Mouse (Mus musculus) heart, embryonic 10.5 days (tissue): Measurements from ENCODE around the gene Rapgef4. TPM values are rescaled to one million over a fixed set of nuclear protein-coding genes. Genes with fewer than 3 reads are reported as not detected.
"Not testable (repeated sequence)": the region's sequence is repeated elsewhere in the genome, so short reads cannot be mapped to it uniquely, and the experiment has no call there.

Experiments
- DNase-seq: peaks from one replicate; pipeline ENCODE4 v3.0.0-alpha.2; 2017; ENCODE audit warnings: low spot score
- H3K27ac ChIP-seq: fragments of 300-500 bp; sonication (generic); 2 replicates; pipeline ENCODE4 v1.5.1; 2016; ENCODE audit warnings: mild to moderate bottlenecking
- H3K27me3 ChIP-seq: fragments of 300-500 bp; sonication (generic); 2 replicates; pipeline ENCODE4 v1.6.1; 2016; ENCODE audit warnings: mild to moderate bottlenecking; ENCODE audit not compliant: poor library complexity, insufficient read depth, severe bottlenecking
- H3K36me3 ChIP-seq: fragments of 300-500 bp; sonication (generic); 2 replicates; pipeline ENCODE4 v1.6.1; 2016; ENCODE audit warnings: mild to moderate bottlenecking, moderate library complexity
- H3K4me1 ChIP-seq: fragments of 300-500 bp; sonication (generic); 2 replicates; pipeline ENCODE4 v1.6.1; 2016; ENCODE audit warnings: mild to moderate bottlenecking
- H3K4me3 ChIP-seq: fragments of 300-500 bp; sonication (generic); 2 replicates; pipeline ENCODE4 v1.5.1; 2016; ENCODE audit warnings: mild to moderate bottlenecking, moderate library complexity
- H3K9me3 ChIP-seq: fragments of 300-500 bp; sonication (generic); 2 replicates; pipeline ENCODE4 v1.6.1; 2016; ENCODE audit warnings: mild to moderate bottlenecking, moderate library complexity
- WGBS: fragments of 180-500 bp; shearing (Covaris S2); methylation state at CpG from one replicate; pipeline ENCODE4 v1.1.7; 2016; 5-methylcytosine and 5-hydroxymethylcytosine counted together
- polyA plus RNA-seq: library from polyadenylated mRNA; unstranded; fragments of >200 nt; fragmentation: Nextera tagmentation; extraction: Ambion mirVana; gene quantifications from 2 replicates; pipeline ENCODE4 v1.2.1, GENCODE M21; 2016

The Rapgef4 gene
- polyA plus RNA-seq, 1 experiment from 2014 or later = 3.1 TPM

DNA sequence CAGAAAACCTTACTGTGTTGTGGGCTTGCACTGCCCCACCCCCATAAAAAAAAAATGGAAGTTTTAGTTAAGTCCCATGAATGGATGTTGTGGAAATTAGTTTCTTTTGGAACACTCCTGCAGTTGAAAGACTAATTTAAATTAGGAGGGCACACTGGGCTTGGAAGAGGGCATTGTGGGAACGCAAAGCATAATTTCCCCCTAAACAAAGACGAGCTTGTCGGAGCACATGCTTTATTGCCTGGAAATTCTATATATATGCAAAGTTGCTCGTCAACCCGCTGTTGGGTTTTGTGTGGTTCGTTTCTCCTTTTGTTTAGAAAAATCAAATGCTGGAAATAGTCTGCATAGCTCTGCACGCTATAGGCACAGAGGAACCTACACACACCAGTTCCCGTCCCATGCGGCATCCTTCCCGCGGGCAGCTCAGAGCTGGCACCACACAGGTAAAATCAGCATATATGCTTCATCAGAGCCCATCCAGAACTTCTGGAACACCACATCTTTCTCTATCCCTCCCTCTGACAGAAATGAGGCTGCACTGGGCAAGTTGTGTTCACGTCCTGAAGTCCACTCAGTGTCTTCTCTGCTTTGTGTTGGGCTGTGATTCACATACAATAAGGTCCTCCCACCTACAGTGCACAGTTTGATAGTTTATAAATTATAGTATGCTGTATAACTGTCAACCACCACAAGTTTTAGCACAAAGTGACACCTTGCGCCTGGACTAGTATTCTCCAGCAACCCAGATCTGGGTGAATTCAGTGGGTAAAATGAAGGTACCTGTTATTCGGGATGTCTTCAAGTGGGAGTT lies 141.6 kb downstream of the Rapgef4 start:
- no peak overlapping the region for H3K4me3 ChIP-seq
- WGBS = 95% methylated on average over 14 of the region's 14 CpGs
- peaks cover 15% of the 10 kb centered on the region for H3K4me1 ChIP-seq
- no peak overlapping the region for H3K27ac ChIP-seq
- H3K27me3 ChIP-seq = no peaks in the 10 kb centered on the region
- DNase-seq = no peak
- H3K9me3 ChIP-seq = no peaks in the 10 kb centered on the region
- H3K36me3 ChIP-seq = no peaks in the 10 kb centered on the region

DNA sequence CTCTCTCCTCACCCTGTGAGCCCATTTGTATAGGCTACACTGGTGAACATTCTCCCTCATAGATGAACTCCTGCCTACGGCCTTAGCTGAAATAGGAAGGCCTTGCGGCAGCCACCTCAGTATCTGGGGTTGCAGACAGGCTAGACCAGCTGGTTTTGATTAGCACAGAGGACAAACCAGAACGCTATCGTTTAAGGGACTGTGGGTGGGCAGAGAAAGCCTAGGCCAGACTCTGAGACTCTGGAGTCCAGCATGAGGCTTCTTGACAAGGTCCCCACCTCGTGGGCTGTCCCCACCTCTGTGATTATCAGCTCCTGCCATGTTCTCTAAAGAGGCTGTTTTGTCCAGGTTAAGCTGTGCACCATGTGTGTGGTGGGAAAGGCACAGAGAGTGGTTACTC lies 142.8 kb downstream of the Rapgef4 start:
- Histone ChIP-seq H3K4me3 (no peak overlapping the region), H3K36me3 (no peaks in the 10 kb centered on the region), H3K27me3 (no peaks in the 10 kb centered on the region), H3K9me3 (no peaks in the 10 kb centered on the region), H3K4me1 (peaks cover 11% of the 10 kb centered on the region; the same call in 1 of the 2 replicates), H3K27ac (no peak overlapping the region)
- 38% methylated on average over 5 of the region's 5 CpGs for WGBS
- no peak for DNase-seq

- Histone ChIP-seq H3K4me3 (no peak overlapping the region), H3K4me1 (peaks cover 11% of the 10 kb centered on the region; the same call in 1 of the 2 replicates), H3K36me3 (no peaks in the 10 kb centered on the region), H3K27me3 (peaks cover 3% of the 10 kb centered on the region), H3K9me3 (no peaks in the 10 kb centered on the region), H3K27ac (no peak overlapping the region; the same call in 1 of the 2 replicates)
- WGBS = 72% methylated on average over 3 of the region's 3 CpGs
- no peak for DNase-seq
Observed at GRCm38 (mm10) chr2:72125786-72126185, 144.7 kb downstream of the Rapgef4 start.

DNA sequence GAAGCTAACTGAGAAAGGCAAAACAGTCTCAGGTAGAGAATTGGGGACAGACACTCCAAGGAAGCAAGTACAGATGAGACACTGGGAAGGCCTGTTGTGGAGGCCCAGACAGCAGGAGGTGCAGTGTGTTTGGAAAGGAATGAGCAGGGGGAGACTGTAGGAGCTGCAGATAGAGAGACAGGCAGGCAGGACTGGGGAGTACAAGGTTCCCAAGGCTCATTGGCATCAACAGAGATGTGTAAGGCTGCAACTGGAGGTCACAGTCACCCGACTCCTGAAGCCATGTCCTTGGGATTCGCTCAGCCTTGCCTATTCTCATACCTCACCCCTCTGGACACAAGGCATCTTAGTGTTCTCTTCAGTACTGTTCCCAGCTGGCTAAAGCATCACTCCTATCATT lies 145.4 kb downstream of the Rapgef4 start:
- Histone ChIP-seq H3K9me3 (no peaks in the 10 kb centered on the region), H3K27ac (no peak overlapping the region; the same call in 1 of the 2 replicates), H3K36me3 (no peaks in the 10 kb centered on the region), H3K27me3 (peaks cover 5% of the 10 kb centered on the region), H3K4me3 (no peak overlapping the region), H3K4me1 (peaks cover 12% of the 10 kb centered on the region; the same call in 1 of the 2 replicates)
- WGBS = 90% methylated on average over 2 of the region's 2 CpGs
- no peak for DNase-seq

DNA sequence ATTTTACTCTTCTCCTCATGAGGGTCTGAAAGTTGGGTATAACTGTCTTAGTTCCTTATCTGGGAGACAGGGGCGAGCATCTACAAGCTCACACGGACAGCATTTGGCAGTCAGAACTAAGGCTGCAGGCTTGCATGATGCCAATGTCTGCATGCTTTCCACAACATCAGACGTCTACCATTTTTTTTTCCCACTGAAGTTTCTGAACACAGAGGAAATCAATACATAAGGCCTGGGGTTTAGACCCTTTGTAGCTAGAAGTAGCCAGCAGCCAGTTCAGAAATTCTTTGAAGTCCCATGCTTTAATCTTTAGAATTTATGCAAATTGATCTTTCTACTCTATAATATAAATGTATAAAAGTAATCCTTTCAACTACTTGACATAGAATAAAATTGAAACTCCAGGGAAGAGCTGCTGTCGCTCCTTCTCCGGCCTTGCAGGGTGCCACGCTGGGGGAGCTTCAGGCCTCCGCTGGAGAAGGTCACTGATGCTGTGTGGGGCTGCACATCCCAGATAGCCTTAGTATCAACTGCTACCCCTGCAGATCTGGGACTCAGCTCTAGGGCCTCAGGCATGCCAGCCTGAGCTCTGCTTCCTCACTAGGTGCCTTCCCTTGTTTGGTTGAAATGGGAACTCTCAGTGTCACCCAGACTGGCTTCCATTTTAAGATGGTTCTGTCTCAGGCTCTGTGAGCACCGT lies 148.7 kb downstream of the Rapgef4 start:
- Histone ChIP-seq H3K4me3 (no peak overlapping the region), H3K27ac (no peak overlapping the region), H3K9me3 (no peaks in the 10 kb centered on the region), H3K36me3 (no peaks in the 10 kb centered on the region), H3K4me1 (peaks cover 7% of the 10 kb centered on the region; the same call in 1 of the 2 replicates), H3K27me3 (peaks cover 5% of the 10 kb centered on the region)
- WGBS = 83% methylated on average over 8 of the region's 8 CpGs
- DNase-seq = no peak

GRCm38 (mm10) chr2:72132222-72132621 lies 151.2 kb downstream of the Rapgef4 start:
- Histone ChIP-seq H3K9me3 (no peaks in the 10 kb centered on the region), H3K27me3 (peaks cover 5% of the 10 kb centered on the region), H3K4me3 (no peak overlapping the region), H3K36me3 (no peaks in the 10 kb centered on the region), H3K27ac (no peak overlapping the region), H3K4me1 (0 out of 2 replicates have a peak, but pooled peaks cover 10% of the 10 kb centered on the region)
- no peak for DNase-seq
- 84% methylated on average over 3 of the region's 3 CpGs for WGBS

DNA sequence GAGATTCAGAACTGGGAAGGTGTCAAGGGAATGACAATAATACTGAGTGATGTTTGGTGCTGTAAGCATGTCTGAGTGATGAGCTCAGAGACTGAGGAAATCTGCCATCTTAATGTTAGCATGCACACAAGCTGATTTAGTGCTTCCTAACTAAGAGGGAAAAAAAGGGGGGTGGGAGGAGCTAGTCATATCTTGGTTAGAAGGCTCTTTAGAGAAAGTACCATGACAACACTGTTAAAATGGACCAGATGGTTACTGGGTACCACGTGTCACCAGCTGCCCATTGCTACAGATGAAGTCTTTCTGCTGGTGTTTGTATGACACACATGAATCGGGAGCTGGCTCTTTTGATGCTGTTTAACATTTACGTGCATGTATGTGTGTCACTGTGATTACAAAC lies 155.0 kb downstream of the Rapgef4 start:
- Histone ChIP-seq H3K9me3 (no peaks in the 10 kb centered on the region), H3K36me3 (no peaks in the 10 kb centered on the region), H3K27me3 (no peaks in the 10 kb centered on the region), H3K27ac (no peak overlapping the region), H3K4me1 (0 out of 2 replicates have a peak, but pooled peaks cover 10% of the 10 kb centered on the region), H3K4me3 (no peak overlapping the region)
- DNase-seq = no peak
- WGBS = 71% methylated on average over 3 of the region's 3 CpGs

- WGBS = 71% methylated on average over 9 of the region's 9 CpGs
- no peaks in the 10 kb centered on the region for H3K36me3 ChIP-seq
- H3K4me3 ChIP-seq = no peak overlapping the region
- 0 out of 2 replicates have a peak, but pooled peaks cover 7% of the 10 kb centered on the region for H3K4me1 ChIP-seq
- H3K27ac ChIP-seq = no peak overlapping the region
- DNase-seq = no peak
- no peaks in the 10 kb centered on the region for H3K27me3 ChIP-seq
- H3K9me3 ChIP-seq = no peaks in the 10 kb centered on the region
Observed at GRCm38 (mm10) chr2:72136486-72137264, 155.6 kb downstream of the Rapgef4 start.

GRCm38 (mm10) chr2:72139863-72140845 lies 159.1 kb downstream of the Rapgef4 start:
- no peak overlapping the region for H3K27ac ChIP-seq
- H3K4me3 ChIP-seq = no peak overlapping the region
- no peaks in the 10 kb centered on the region for H3K36me3 ChIP-seq
- no peak for DNase-seq
- peaks cover 11% of the 10 kb centered on the region; the same call in 1 of the 2 replicates for H3K4me1 ChIP-seq
- WGBS = 87% methylated on average over 14 of the region's 14 CpGs
- H3K9me3 ChIP-seq = no peaks in the 10 kb centered on the region
- H3K27me3 ChIP-seq = no peaks in the 10 kb centered on the region

DNA sequence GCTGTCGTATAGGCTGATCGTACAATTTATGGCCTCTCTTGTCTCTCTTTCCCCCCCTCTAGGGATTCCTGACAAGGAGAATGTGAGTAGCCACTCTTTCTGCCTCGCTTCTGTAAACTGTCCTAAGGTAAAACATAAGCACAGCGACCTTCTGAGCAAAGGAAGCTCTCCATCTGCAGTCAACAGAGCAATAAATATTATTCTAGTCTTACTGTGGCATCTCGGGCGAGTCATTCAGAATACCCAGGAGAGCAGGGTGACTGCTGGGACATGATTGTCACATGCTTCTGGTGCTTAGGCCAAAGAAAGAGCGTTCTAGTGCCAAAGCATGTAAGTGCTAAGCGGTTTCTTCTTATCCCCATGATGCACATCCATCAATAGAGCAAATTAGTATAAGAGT lies 160.1 kb downstream of the Rapgef4 start:
- DNase-seq = no peak
- Histone ChIP-seq H3K27ac (no peak overlapping the region), H3K36me3 (no peaks in the 10 kb centered on the region), H3K27me3 (no peaks in the 10 kb centered on the region), H3K4me3 (no peak overlapping the region), H3K9me3 (no peaks in the 10 kb centered on the region), H3K4me1 (peaks cover 20% of the 10 kb centered on the region)
- 82% methylated on average over 8 of the region's 8 CpGs for WGBS

GRCm38 (mm10) chr2:72141732-72142131 lies 160.7 kb downstream of the Rapgef4 start:
- peaks cover 18% of the 10 kb centered on the region for H3K4me1 ChIP-seq
- H3K27ac ChIP-seq, H3K27me3 ChIP-seq, H3K9me3 ChIP-seq, H3K4me3 ChIP-seq, H3K36me3 ChIP-seq, DNase-seq: not testable (repeated sequence)
- WGBS = 95% methylated on average over 4 of the region's 4 CpGs

DNA sequence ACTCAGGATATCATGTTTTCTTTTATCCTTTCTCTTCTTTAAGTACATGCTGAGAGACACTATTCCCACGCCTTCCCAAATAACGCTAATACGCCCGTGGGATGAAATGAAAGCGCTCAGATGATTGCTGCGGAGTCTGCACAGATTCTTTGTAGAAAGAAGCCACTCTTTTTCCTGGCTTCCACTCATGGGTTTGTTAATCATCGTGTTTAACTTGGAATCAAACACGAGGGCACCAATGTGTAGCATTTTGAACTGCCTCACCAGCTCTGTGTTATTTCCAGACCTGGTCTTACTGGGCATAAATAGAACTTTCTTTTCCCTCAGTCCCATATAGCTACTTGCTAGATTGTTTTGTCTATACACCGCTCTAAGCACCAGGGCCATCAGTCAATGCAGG lies 162.4 kb downstream of the Rapgef4 start:
- Histone ChIP-seq H3K9me3 (no peaks in the 10 kb centered on the region), H3K27ac (no peak overlapping the region), H3K4me1 (peaks cover 16% of the 10 kb centered on the region), H3K36me3 (no peaks in the 10 kb centered on the region), H3K27me3 (no peaks in the 10 kb centered on the region), H3K4me3 (no peak overlapping the region)
- WGBS = 85% methylated on average over 9 of the region's 9 CpGs
- no peak for DNase-seq
